Mouse (Mus musculus): ENCODE data around the gene Mtmr14.

- no peak for TF ChIP-seq CTCF (conservative IDR thresholded peaks at IDR 0.05 in 1 of 2, IDR thresholded peaks at IDR 0.05 in 1 of 2; ENCODE audit: low read depth in 2 of 2, low read length in 2 of 2)
- TF ChIP-seq POLR2AphosphoS2 (IDR thresholded peaks at IDR 0.05; ENCODE audit: low read depth, low read length), result no peak
- no peak for TF ChIP-seq MAZ (IDR thresholded peaks at IDR 0.05; ENCODE audit: low read depth, low read length)
These were observed 26.8 kb downstream of the Mtmr14 start for GRCm38 (mm10) chr6:113264429-113264828.
